Mouse (Mus musculus): Measurements from ENCODE around the gene Slc4a11.
A peak's percentile ranks its signal among the peaks of the same experiment; 100 is the strongest.
"Not testable (repeated sequence)": the region's sequence is repeated elsewhere in the genome, so short reads cannot be mapped to it uniquely, and the experiment has no call there.

Slc4a11 gene

DNA sequence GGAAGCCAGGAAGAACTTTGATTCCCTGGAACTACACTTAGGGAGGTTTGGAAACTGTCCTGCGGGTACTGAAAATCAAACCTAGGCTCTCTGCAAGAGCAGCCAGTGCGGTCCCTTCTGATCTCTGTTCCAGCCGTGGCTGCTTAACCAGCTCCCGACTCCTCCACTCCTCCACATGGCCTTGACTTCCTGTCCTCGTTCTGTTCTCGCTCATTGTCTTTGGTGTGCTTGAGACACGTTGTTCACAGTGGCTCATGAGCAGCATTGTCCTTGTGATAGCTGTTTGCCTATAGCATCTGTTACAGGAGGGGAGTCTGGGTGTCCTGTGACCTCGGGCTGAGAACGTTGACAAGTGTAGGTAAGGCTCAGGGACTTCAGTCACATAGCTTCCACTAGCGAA, 20.1 kb downstream of the Slc4a11 start:
- DNase-seq, result no peak

DNA sequence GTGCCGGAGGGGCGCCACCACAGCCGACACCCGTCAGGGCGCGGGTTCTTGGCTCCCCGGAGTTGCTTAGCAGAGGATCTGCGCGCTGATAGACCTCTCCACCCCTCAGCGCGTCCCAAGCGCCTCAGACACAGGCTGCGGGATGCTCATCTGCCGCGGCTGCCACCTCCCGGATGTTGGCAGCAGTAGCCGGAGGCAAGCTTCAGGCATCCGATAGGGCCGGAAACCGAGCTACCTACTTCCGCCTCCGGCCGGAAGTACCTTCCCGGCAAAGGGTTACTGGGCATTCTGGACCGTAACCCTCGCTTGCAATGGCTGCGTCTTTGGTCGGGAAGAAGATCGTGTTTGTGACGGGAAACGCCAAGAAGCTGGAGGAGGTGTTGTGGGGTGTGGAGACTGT, 29.8 kb downstream of the Slc4a11 start, which contains the start of gene Itpa:
Itpa (plus strand) TSS at position 52 of the 400 bp plus-strand sequence.
- DNase-seq, result peak; percentile 86

DNA sequence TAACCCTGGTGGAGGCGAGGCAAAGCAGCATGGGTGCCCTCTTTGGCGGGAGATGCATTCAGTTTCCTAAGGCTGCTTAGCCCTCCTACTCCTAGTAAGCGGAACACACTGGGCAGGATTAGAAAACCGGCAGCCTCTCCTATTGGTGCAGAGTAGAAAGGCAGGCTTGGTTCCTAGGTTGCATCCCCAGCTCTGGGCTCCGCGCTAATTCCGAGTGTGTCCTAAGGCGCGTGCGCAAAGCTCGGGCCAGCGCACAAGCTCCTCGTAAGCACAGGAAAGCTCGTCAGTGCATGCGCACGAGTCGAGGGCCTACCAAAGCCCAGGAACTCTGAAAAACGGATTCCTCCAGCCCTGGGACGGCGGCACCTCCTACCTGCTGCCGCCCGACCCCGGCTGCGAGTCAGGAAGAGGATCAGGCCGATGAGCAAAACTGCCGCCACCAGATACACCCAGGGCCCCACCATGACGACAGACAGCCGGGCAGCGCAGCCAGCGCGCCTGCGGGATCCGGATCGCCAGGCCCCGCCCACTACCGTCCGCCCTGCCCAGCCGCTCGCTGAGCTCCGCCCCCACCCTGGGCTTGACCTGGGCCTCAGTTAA, 33.1 kb downstream of the Slc4a11 start, which contains the start of gene Ddrgk1:
Ddrgk1 (minus strand) TSS at position 558 of the 600 bp plus-strand sequence.
- DNase-seq, result peak; percentile 96

DNA sequence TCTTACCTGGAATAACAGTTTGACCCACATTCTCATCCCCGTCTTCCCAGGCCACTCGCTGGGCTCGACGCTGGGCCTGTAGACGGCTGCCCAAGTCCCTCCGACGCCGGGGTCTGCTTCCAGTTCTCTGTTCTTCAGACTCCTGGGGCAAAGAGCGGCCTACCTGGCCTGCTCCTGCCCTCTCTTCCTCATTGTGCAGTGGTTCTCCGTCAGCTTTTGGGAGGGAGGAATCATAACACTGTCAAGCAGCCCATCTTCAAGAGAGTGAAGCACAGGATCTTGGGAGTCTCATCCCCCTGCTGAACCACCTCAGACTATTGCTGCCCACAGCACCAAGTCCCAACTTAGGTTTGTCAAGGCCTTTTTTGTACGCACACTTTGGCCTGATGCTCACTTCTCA, 34.0 kb downstream of the Slc4a11 start:
- DNase-seq, result no peak

DNA sequence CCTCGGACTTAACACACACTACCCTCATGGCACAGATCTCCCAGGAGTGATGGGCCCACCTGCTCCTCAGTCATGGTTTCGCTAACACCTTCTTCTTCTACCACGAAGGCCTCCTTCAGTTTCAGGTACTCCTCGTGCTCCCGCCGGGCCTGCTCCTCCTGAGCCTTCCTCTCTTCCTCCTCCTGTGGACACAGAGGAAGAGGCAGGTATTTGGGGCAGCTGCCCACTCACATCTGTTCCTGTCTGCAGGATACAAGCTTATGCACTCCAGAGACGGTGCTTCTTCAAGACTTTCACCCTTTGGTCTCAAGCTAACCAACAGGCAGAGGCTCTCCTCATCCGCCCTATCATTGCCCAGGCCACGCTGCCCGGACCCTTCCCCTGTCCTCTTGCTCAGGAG, 38.8 kb downstream of the Slc4a11 start:
- no peak for DNase-seq

DNA sequence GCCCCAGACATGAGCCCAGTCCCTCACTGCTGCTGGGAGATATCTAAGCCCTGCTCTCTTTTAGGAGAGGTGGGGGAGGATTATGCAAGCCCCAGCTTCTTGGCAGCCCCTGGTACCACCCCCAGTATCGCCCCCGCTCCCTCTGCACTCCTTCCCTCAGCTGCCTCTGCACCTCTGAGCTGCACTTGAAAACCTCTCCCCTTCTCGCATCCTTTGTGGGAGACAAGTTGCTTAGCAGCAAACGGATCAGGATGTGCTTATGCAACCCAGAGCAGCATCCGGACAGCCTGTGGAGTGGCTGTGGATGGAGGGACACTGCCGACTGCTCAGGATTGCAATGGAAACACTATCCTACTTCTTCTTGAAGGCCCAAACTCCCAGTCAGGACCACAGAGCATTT, 39.8 kb downstream of the Slc4a11 start:
- no peak for DNase-seq

DNA sequence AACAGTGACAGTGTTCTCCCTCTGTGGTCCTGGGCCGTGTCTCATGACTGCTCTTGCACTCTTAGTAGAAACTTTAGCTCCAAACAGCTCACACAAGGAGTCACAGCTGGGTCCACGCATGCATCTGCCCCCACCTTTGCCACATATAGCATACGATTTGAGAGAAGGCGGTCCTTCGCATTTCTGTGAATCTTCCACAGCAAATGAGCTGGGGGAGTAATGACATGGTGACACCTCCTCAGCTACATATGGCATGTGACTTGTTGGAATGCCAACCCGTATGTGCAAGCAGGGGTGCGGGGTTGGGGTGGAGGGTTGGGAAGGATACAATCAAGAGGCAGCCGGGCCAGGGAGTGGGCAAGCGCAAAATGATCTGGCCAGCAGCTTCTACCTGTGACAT, 40.8 kb downstream of the Slc4a11 start:
- DNase-seq, result no peak

DNA sequence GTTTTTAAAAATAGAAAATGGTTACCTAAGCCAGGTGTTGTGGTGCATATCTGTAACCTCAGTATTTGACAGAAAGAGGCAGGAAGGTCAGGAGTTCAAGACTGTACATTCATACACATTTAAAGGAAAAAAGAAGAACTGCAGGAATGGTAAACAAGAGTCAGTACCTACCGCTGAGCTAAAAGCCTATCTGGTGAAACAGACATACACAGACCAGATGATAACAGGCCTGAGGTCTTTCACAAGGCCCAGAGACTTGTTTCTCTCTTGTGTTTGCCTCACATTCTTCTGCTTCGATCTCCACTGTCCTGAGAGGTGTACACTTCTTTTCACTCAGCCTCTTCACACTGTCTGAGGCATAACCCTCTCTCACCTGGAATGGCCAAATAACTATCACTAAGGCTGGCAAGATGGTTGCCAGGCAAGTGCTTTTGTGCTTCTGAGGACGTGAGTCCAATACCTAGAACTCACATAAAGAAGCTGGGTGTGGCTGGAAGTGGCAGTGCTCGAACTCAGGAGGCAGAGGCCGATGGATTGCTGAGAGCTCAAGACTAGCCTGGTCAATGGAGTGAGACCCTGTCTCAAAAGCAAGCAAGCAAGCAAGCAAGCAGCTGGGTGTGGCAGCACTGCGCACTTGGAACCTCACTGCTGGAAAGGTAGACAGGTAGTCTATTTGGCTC, 41.5 kb downstream of the Slc4a11 start:
- DNase-seq, result no peak

DNA sequence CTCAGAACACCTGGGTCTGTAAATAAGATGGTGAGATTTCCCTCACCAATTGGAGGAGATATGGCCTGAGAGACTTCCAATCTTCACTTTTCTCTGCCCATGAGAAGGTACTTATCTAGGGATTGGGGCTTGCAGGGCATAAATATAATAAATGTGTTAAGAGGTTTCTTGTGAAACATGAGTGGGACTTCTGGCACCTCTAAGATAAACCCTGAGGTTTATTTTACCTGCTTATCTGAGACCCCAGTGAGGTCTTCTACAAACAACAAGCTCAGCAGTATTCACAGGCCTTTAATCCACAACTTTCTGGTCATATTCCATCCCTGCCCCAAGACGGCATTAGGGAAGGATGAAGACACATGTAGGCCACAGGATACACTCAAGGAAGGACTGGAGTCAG, 43.6 kb downstream of the Slc4a11 start:
- no peak for DNase-seq

DNA sequence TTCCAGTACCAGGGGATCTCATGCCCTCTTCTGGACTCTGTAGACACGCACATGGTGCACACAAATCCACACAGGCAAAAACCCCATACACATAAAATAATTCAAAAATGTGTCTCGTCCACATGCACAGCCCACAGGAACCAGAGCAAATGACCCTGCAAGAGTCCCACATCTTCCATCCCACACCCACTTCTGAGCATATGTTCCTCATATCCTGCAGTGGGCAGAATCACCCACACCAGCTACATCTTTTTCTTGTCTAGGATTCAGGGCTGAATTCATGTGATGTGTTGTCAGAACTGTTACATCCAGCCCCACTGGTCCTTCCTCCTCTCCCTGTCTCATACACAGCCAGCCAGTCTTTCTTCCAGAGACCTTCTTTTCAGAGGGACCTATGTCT, 44.0 kb downstream of the Slc4a11 start:
- no peak for DNase-seq

DNA sequence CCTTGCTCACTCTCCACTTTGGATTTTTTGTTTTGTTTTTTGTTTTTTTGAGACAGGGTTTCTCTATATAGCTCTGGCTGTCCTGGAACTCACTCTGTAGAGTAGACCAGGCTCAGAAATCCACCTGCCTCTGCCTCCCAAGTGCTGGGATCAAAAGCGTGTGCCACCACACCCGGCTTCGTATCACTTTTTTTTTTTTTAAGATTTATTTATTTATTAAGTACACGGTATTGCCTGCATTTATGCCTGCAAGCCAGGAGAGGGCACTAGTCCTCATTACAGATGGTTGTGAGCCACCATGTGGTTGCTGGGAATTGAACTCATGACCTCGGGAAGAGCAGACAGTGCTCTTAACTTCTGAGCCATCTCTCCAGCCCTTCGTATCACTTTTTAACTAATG, 48.3 kb downstream of the Slc4a11 start:
- DNase-seq, result not testable (repeated sequence)

DNA sequence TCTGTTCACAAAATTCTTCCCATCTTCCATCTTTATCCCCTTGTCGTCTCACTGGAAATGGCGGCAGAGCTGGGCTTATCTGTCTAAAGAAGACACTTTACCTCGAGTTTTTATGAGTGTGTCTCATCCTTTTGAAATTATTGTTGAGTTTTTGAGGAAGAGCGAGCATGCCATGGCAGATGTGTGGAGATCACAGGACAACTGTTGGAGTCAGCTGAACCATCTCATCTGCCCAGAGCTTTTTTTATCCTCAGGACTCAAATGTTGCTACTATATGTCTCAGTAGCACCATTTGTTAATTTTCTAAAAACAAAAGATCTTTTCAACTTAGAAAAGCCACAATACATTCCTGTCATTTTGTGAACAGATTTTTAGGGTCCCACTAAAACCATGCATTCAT, 52.1 kb downstream of the Slc4a11 start:
- DNase-seq, result no peak

DNA sequence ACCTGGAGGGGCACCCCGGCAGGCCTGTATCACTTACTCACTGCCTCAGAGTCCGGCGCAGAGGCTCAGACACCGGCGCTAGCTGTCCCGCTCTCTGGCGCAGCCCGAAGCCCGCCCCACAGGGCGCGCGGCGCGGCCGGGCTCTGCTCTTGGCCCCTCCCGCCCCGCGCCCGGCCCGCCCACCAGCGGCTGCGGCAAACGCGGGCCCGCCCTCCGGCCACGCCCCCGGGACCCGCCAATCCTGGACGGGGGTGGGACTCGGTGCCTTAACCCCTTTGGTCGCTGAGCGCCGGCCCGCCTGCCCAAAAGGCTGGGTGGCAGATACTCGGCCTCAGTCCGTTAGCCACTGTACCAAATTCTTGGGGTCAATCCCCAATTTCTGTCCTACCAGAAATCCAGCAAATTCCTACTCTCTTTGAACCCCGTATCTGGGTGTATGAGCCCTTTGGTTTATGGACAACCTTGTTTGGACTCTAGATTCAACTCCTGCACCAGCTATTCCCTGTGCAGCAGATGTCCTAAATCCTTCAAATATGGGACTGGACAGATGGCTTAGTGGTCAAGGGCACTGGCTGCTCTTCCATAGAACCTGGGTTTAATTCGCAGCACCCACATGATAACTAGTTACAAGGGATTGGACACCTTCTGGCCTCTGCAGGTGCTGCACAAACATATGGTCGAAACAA, 54.5 kb downstream of the Slc4a11 start, which contains the start of gene Lzts3:
Lzts3 (minus strand) TSS at position 120 of the 686 bp plus-strand sequence.
- DNase-seq, result peak; percentile 93

DNA sequence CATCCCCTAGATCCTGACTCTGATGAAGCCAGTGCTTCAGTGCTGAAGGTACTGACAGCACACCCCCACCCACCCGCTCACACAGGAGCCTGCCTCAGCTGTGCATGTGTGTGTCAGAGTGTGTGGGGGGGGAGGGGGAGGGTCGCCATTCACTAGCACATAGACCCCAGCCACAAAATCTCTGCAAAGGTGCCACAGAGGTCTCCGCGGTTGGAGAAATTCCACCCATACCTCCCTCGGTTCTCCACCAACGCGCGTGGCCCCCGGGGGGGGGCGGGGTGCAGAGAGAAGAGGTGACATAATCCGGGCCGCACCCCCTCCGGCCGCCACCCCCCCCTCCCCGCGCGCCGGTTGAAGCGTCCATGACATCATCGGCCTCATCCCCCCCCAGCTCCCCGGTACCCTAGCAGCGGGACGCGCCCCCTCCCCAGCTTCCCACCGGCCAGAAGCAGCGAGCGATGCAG, 55.1 kb downstream of the Slc4a11 start:
- DNase-seq, result no peak

DNA sequence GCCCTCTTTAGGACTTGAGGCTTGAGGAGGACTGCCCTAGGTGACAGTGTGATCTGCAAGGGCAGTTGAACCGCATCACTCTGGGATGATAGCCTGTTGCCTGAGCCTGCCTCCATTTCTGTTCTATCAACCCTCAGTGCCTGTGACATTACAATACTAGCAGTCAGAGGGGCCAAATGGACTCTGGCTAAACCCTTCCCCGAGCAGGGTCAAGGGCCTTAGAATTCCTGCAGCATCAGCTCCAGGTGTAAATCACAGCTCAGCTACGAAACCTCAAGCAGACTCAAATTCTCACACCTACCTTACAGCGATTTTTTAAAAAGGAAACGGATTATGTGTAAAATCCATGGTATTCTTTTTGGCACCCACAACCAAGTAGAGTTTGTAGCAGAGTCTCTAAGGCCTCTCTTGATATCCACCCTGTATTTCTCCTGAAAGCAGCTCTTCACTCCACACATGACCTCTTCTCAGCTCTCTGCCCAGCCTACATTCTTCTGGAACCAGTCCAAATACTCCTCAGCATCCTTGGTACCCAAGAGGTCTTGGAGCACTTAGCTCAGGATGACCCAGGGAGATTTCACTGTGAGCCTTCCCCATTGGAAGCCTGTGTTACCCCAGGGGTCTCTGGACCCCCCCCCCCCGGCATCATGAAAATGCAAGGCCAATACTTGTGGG, 55.8 kb downstream of the Slc4a11 start:
- peak; percentile 23 for DNase-seq

DNA sequence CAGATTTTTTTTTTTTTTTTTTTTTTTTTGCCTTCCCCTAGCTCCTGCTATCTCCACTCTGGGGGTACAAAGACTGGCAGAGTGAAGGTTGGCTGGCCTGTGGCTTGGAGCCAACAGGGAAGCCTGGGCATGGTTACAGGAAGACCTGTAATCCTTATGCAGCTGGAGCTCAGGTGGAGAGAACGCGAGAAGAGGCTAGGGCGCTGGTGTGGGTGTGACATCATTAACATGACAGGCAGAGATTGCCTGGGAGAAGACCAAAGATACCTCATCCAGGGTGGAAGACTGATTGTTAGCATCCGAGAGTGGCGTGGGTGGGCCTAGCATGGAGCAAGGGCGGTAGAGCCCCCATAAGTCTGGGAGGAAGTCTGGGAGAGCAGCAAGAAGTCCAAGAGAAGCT, 58.0 kb downstream of the Slc4a11 start:
- peak; percentile 51 for DNase-seq

DNA sequence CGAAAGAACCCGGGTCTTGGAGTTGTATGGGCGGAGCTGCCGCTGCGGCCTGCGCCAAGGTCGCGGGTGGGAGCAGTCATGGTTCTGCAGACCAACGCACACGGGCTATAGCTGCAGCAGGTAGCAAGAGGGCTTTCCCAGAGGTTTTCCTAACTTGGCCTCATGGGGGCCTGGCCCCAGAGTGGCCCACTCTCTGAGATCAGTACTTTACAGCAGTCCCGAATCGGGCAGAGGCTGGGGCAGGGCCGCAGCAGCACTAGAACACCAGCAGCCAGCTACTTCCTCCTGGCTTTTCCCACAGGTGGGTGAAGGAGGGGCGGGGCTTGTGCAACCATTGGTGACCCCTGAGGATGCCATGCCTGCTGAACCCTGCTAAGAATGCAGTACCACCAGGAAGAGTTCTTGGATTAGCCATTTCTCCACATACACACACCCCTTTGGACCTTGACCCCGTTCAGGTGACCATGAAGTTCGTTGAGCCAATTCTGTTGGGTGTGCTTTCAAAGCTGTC, 59.2 kb downstream of the Slc4a11 start:
- DNase-seq, result peak; percentile 88

DNA sequence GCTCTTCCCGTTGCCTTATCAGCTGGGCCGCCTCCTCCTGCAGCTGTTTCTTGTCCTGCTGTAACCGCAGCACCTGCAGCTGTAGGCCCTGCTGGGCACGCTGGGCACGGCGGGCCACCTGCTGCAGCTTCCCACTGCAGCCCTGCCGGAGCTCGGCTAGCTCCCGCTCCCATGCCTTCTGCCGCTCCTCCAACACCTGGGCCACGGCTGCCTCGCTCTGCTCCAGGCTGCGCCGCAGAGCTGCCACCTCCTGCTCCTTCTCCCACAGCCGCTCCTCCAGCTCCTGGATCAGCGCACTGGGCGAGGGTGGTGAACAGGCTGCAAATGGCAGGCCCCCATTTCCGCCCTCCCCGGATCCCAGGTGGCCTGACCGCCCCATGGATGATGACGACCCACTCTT, 61.5 kb downstream of the Slc4a11 start:
- DNase-seq, result peak; percentile 24

DNA sequence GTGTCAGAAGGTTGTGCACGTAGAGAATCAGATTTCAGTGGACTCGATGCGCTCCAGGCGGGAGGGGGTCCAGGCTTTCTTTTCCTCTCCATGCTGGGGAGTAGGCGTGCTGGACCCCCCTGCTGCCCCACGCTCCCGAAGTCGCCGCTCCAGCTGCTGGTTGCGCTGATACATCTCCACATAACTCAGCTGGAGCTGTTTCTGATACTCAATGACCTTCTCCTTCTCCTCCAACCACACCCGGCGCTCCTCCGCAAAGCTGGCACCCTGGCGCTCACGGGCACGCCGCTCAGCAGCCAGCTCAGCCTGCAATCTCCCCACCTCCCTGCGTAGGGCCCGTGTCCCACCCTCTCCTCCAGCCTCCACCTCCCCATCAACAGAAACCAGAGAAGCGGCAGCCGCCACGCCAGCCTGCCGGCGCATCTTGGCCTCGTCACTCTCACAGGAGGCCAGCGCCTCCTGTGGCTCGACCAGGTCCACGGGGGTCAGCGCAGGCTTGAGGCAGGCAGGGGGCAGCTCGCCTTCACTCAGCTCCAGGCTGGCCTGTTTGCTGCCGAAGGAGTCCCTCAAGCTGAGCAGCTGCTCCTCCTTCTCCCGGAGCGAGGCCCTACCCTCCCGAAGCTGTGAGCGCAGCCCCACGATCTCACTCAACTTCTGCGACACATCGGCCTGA, 62.4 kb downstream of the Slc4a11 start:
- DNase-seq, result peak; percentile 32
